Mouse (Mus musculus): ENCODE results near the gene Hspa1a. TPM values are rescaled to one million over a fixed set of nuclear protein-coding genes. Genes with fewer than 3 reads are reported as not detected.
"Not testable (repeated sequence)": the region's sequence is repeated elsewhere in the genome, so short reads cannot be mapped to it uniquely, and the experiment has no call there.

The Hspa1a gene
- polyA plus RNA-seq, 1 experiment: 6.3 TPM

- Histone ChIP-seq H3K4me3 (ENCODE audit: insufficient read depth, low read depth, low read length) (no peak overlapping the region), H3K27ac (replicated peaks; ENCODE audit: low read depth, low read length) (peak overlapping the region; percentile 54), H3K4me1 (ENCODE audit: control insufficient read depth, insufficient read depth, insufficient read length, low read length) (no peaks in the 10 kb centered on the region; the same call in 1 of the 2 replicates)
These were observed 11.1 kb downstream of the Hspa1a start for GRCm38 (mm10) chr17:34960702-34961493.

GRCm38 (mm10) chr17:34959881-34960515 is 12.0 kb downstream of the Hspa1a start:
- Histone ChIP-seq H3K4me3 (ENCODE audit: insufficient read depth, low read depth, low read length) (peak overlapping the region; percentile 98), H3K27ac (replicated peaks; ENCODE audit: low read depth, low read length) (peak overlapping the region; percentile 100), H3K4me1 (ENCODE audit: control insufficient read depth, insufficient read depth, insufficient read length, low read length) (no peaks in the 10 kb centered on the region; the same call in 1 of the 2 replicates)

- peak within 1 kb of the TSS; percentile 100 for H3K27ac ChIP-seq (replicated peaks; ENCODE audit: low read depth, low read length)
- not testable (repeated sequence) for H3K4me1 ChIP-seq (ENCODE audit: control insufficient read depth, insufficient read depth, insufficient read length, low read length)
- peak within 1 kb of the TSS; percentile 98 for H3K4me3 ChIP-seq (ENCODE audit: insufficient read depth, low read depth, low read length)
These were observed 12.7 kb downstream of the Hspa1a start, which contains the start of gene Hspa1b for GRCm38 (mm10) chr17:34959130-34959778. Gene Hspa1b (minus strand): TSS chr17:34959238.

GRCm38 (mm10) chr17:34958734-34959129 is 13.2 kb downstream of the Hspa1a start:
- not testable (repeated sequence) for H3K27ac ChIP-seq (replicated peaks; ENCODE audit: low read depth, low read length); H3K4me1 ChIP-seq (ENCODE audit: control insufficient read depth, insufficient read depth, insufficient read length, low read length)
- H3K4me3 ChIP-seq (ENCODE audit: insufficient read depth, low read depth, low read length): peak overlapping the region; percentile 61

- not testable (repeated sequence) for H3K4me1 ChIP-seq (ENCODE audit: control insufficient read depth, insufficient read depth, insufficient read length, low read length); H3K4me3 ChIP-seq (ENCODE audit: insufficient read depth, low read depth, low read length); H3K27ac ChIP-seq (replicated peaks; ENCODE audit: low read depth, low read length)
These were observed 14.0 kb downstream of the Hspa1a start for GRCm38 (mm10) chr17:34957966-34958365.

GRCm38 (mm10) chr17:34957291-34957690 is 14.7 kb downstream of the Hspa1a start:
- peak overlapping the region; percentile 27; the same call in 1 of the 2 replicates for H3K4me3 ChIP-seq (ENCODE audit: insufficient read depth, low read depth, low read length)
- H3K4me1 ChIP-seq (ENCODE audit: control insufficient read depth, insufficient read depth, insufficient read length, low read length); H3K27ac ChIP-seq (replicated peaks; ENCODE audit: low read depth, low read length): not testable (repeated sequence)

GRCm38 (mm10) chr17:34956340-34956739 is 15.6 kb downstream of the Hspa1a start:
- Histone ChIP-seq H3K4me1 (ENCODE audit: control insufficient read depth, insufficient read depth, insufficient read length, low read length) (no peaks in the 10 kb centered on the region; the same call in 1 of the 2 replicates), H3K4me3 (ENCODE audit: insufficient read depth, low read depth, low read length) (no peak overlapping the region)

GRCm38 (mm10) chr17:34955884-34956283 is 16.1 kb downstream of the Hspa1a start:
- no peak overlapping the region for H3K27ac ChIP-seq (replicated peaks; ENCODE audit: low read depth, low read length)
- H3K4me1 ChIP-seq (ENCODE audit: control insufficient read depth, insufficient read depth, insufficient read length, low read length): no peaks in the 10 kb centered on the region; the same call in 1 of the 2 replicates
- H3K4me3 ChIP-seq (ENCODE audit: insufficient read depth, low read depth, low read length): no peak overlapping the region

More at GRCm38 (mm10) chr17:34956340-34956739, 15.6 kb downstream of the Hspa1a start:
- no peak overlapping the region for H3K27ac ChIP-seq (replicated peaks; ENCODE audit: low read depth, low read length)

GRCm38 (mm10) chr17:34954831-34955230 is 17.1 kb downstream of the Hspa1a start:
- H3K4me1 ChIP-seq (ENCODE audit: control insufficient read depth, insufficient read depth, insufficient read length, low read length): no peaks in the 10 kb centered on the region; the same call in 1 of the 2 replicates
- no peak overlapping the region for H3K4me3 ChIP-seq (ENCODE audit: insufficient read depth, low read depth, low read length)
- H3K27ac ChIP-seq (replicated peaks; ENCODE audit: low read depth, low read length): no peak overlapping the region

- no peak overlapping the region for H3K4me3 ChIP-seq (ENCODE audit: insufficient read depth, low read depth, low read length)
These were observed 18.1 kb downstream of the Hspa1a start for GRCm38 (mm10) chr17:34953904-34954303.

GRCm38 (mm10) chr17:34953258-34953657 is 18.7 kb downstream of the Hspa1a start:
- Histone ChIP-seq H3K27ac (replicated peaks; ENCODE audit: low read depth, low read length) (no peak overlapping the region), H3K4me3 (ENCODE audit: insufficient read depth, low read depth, low read length) (no peak overlapping the region)

More at GRCm38 (mm10) chr17:34953904-34954303, 18.1 kb downstream of the Hspa1a start:
- no peak overlapping the region for H3K27ac ChIP-seq (replicated peaks; ENCODE audit: low read depth, low read length)
- H3K4me1 ChIP-seq (ENCODE audit: control insufficient read depth, insufficient read depth, insufficient read length, low read length): no peaks in the 10 kb centered on the region; the same call in 1 of the 2 replicates

GRCm38 (mm10) chr17:34952378-34953040 is 19.4 kb downstream of the Hspa1a start:
- Histone ChIP-seq H3K4me3 (ENCODE audit: insufficient read depth, low read depth, low read length) (peak overlapping the region; percentile 98), H3K27ac (replicated peaks; ENCODE audit: low read depth, low read length) (peak overlapping the region; percentile 80), H3K4me1 (ENCODE audit: control insufficient read depth, insufficient read depth, insufficient read length, low read length) (no peaks in the 10 kb centered on the region; the same call in 1 of the 2 replicates)

More at GRCm38 (mm10) chr17:34953258-34953657, 18.7 kb downstream of the Hspa1a start:
- H3K4me1 ChIP-seq (ENCODE audit: control insufficient read depth, insufficient read depth, insufficient read length, low read length): no peaks in the 10 kb centered on the region; the same call in 1 of the 2 replicates

GRCm38 (mm10) chr17:34951636-34952377 is 20.1 kb downstream of the Hspa1a start:
- peak overlapping the region; percentile 73 for H3K27ac ChIP-seq (replicated peaks; ENCODE audit: low read depth, low read length)
- H3K4me1 ChIP-seq (ENCODE audit: control insufficient read depth, insufficient read depth, insufficient read length, low read length): no peaks in the 10 kb centered on the region
- H3K4me3 ChIP-seq (ENCODE audit: insufficient read depth, low read depth, low read length): peak overlapping the region; percentile 98
